Mouse (Mus musculus) bone marrow macrophage, adult 2 months (primary cell): ENCODE results near the gene Gm49339.

Source experiments
- CTCF ChIP-seq: IDR thresholded peaks from 2 replicates; pipeline ENCODE4 v1.5.1; 2012; ENCODE audit warnings: low read depth, mild to moderate bottlenecking, low read length, moderate library complexity
- POLR2A ChIP-seq: IDR thresholded peaks from 2 replicates; pipeline ENCODE4 v1.6.1; 2012; ENCODE audit warnings: mild to moderate bottlenecking, low read depth, low read length, borderline replicate concordance

GRCm38 (mm10) chr10:51453616-51454298, 26.7 kb upstream of the Gm49339 start:
- TF ChIP-seq CTCF, result no peak
- no peak for TF ChIP-seq POLR2A
